Mouse (Mus musculus) forebrain, embryonic 14.5 days (tissue): ENCODE measurements at regions not wholly inside any gene's neighbourhood (a gene's known extent, or its start where the extent isn't known, plus 50 kb on each side); places are given as distances from the start of the nearest gene placed in this dataset.

ENCODE experiments used
- ATAC-seq: fragments of 200-750 bp; cut with Nextera tagmentation; 2 replicates; pipeline ENCODE4 v1.8.0; 2017; ENCODE audit warnings: mild to moderate bottlenecking, moderate library complexity
- DNase-seq: peaks from one replicate; pipeline ENCODE4 v3.0.0-alpha.2; 2015; ENCODE audit warnings: low spot score
- H3K27ac ChIP-seq: fragments of 300-500 bp; sonication (generic); 2 replicates; pipeline ENCODE4 v1.5.1; 2014; ENCODE audit warnings: low read depth, mild to moderate bottlenecking, control low read depth, low read length, moderate library complexity
- H3K27me3 ChIP-seq: fragments of 300-500 bp; sonication (generic); replicated peaks from 2 replicates; pipeline ENCODE4 v1.6.1; 2014; ENCODE audit warnings: low read length, control low read depth, mixed read lengths; ENCODE audit not compliant: control insufficient read depth, insufficient read depth
- H3K36me3 ChIP-seq: fragments of 300-500 bp; sonication (generic); 2 replicates; pipeline ENCODE4 v1.6.1; 2014; ENCODE audit warnings: low read length, control low read depth; ENCODE audit not compliant: control insufficient read depth, insufficient read depth
- H3K4me1 ChIP-seq: fragments of 300-500 bp; sonication (generic); 2 replicates; pipeline ENCODE4 v1.6.1; 2014; ENCODE audit warnings: antibody characterized with exemption, low read length, control low read depth; ENCODE audit not compliant: control insufficient read depth, insufficient read depth
- H3K4me2 ChIP-seq: fragments of 300-500 bp; sonication (generic); 2 replicates; pipeline ENCODE4 v1.6.1; 2014; ENCODE audit warnings: mild to moderate bottlenecking, control low read depth, low read length
- H3K4me3 ChIP-seq: fragments of 300-500 bp; sonication (generic); 2 replicates; pipeline ENCODE4 v1.5.1; 2014; ENCODE audit warnings: low read depth, low read length, control low read depth
- H3K9ac ChIP-seq: fragments of 300-500 bp; sonication (generic); 2 replicates; pipeline ENCODE4 v1.6.1; 2014; ENCODE audit warnings: mild to moderate bottlenecking, low read length, control low read depth, moderate library complexity
- H3K9me3 ChIP-seq: fragments of 300-500 bp; sonication (generic); replicated peaks from 2 replicates; pipeline ENCODE4 v1.6.1; 2016; ENCODE audit warnings: low read length, control low read depth, mixed read lengths; ENCODE audit not compliant: control insufficient read depth
- WGBS: fragments of 180-500 bp; shearing (Covaris S2); extraction: QIAGEN DNeasy Blood & Tissue Kit; methylation state at CpG from one replicate; pipeline ENCODE4 v1.1.7; 2014; 5-methylcytosine and 5-hydroxymethylcytosine counted together

DNA sequence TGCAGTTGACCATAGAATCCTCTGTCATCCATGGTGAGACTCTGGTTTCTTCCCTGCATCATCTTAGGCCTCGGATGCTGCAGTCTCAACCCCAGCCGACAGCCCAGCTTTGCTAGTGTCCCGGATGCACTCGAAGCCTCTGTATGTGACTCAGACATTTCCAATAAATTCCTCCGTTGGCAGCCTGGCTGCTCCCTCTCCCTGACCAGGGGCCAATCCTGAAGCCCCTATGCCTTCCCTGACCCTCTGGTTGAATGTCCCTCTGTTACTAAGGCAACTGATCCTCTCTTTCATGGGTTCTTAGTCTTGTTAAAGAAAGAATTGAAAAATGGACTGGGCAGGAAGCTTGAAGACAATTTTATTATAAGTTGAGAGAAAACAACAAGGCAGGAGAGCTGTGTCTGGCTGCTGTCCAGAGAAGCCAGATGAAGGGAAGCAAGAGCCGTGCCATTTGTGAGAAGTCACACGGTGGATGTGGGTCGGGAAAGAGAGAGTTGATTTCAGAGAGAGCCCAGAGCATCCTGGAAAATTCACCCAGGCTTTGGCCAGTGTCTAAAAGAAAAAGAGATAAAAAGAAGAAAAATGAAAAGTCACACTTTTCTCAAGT is 131.2 kb downstream of the Matn1 start:
- H3K27me3 ChIP-seq = no peaks in the 10 kb centered on the region
- peaks cover 9% of the 10 kb centered on the region; the same call in 1 of the 2 replicates for H3K4me1 ChIP-seq
- H3K9ac ChIP-seq = no peak overlapping the region
- H3K27ac ChIP-seq = no peak overlapping the region
- DNase-seq (no peak), ATAC-seq (no peak)
- no peak overlapping the region for H3K4me3 ChIP-seq
- H3K4me2 ChIP-seq = no peak overlapping the region
- 23% methylated on average over 8 of the region's 8 CpGs for WGBS
- no peaks in the 10 kb centered on the region for H3K36me3 ChIP-seq
- no peaks in the 10 kb centered on the region for H3K9me3 ChIP-seq

DNA sequence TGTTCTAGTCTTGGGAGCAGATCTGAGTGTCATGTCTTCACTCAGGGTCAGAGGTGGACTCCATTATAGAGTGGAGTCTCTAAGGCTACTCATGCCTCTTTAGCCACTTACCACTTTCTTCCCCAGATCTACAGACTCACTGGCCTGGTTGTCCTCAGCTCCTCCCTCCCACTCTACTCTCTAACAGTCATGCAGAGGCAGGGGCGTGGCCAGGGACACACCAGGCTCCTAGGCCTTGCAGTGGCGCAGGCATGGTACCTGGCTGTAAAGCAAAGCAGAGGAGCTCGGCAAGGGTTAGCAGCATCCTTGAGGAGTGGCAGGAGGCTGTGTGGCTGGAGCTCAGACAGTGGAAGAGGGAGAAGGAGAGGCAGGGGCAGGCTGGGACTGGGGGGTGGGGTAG is 132.4 kb downstream of the Matn1 start:
- no peak overlapping the region for H3K4me2 ChIP-seq
- WGBS = 76% methylated on average over 3 of the region's 3 CpGs
- no peak for ATAC-seq

DNA sequence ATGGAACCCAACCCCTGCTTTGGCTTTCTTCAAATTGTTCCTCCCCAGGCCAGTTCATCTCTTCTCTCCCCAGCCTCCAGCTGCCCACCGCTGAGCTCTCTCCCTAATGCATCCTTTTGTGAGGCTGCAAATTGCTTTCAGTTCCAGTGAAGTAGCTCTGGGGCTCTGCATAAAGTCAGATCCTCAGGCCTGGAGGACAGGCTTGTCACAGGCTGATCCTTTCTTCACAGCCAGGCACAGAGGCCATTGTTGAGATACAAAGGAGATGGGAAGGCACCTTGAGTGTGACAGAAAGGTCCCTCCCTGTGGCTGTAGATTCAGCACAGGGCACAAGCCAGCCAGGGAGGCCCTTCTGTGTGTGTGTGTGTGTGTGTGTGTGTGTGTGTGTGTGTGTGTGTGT is 135.9 kb downstream of the Matn1 start:
- Histone ChIP-seq H3K36me3 (no peaks in the 10 kb centered on the region), H3K9ac (0 out of 2 replicates have a peak overlapping the region, but pooled peaks have one; percentile 14), H3K4me1 (peaks cover 16% of the 10 kb centered on the region; the same call in 1 of the 2 replicates), H3K27ac (peak overlapping the region; percentile 59; the same call in 1 of the 2 replicates), H3K27me3 (no peaks in the 10 kb centered on the region), H3K4me3 (no peak overlapping the region), H3K4me2 (no peak overlapping the region), H3K9me3 (no peaks in the 10 kb centered on the region)
- WGBS = 0% methylated on average over 1 of the region's 1 CpGs
- peak; percentile 30; the same call in 1 of the 2 replicates for ATAC-seq
- DNase-seq = peak; percentile 33

More for the DNA sequence above, 132.4 kb downstream of the Matn1 start:
- no peak overlapping the region for H3K27ac ChIP-seq
- no peaks in the 10 kb centered on the region for H3K36me3 ChIP-seq
- DNase-seq = no peak
- H3K9ac ChIP-seq = no peak overlapping the region
- H3K4me3 ChIP-seq = no peak overlapping the region
- no peaks in the 10 kb centered on the region for H3K9me3 ChIP-seq
- H3K27me3 ChIP-seq = no peaks in the 10 kb centered on the region
- peaks cover 11% of the 10 kb centered on the region; the same call in 1 of the 2 replicates for H3K4me1 ChIP-seq

DNA sequence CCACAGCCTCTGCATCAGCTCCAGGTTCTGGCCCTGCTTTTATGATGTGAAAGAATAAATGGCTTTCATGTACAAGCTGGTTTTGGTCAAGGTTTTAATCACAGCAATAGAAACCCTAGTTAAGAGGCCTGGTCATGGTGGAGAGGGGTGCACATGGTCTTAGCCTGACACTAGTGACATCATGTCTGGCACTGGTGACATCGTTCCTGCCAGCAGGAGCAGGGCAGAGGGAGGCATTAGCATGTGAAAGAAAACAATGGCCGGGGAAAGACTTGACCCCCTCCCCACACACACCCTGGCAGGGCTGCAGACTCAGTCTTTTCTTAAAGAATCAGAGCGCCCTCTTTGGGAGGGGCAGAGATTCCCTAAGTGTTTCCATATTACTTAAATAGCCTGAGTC is 139.2 kb downstream of the Matn1 start:
- Histone ChIP-seq H3K9me3 (no peaks in the 10 kb centered on the region), H3K36me3 (no peaks in the 10 kb centered on the region), H3K27me3 (no peaks in the 10 kb centered on the region), H3K4me2 (no peak overlapping the region), H3K9ac (no peak overlapping the region), H3K27ac (no peak overlapping the region; the same call in 1 of the 2 replicates), H3K4me3 (no peak overlapping the region), H3K4me1 (peaks cover 16% of the 10 kb centered on the region; the same call in 1 of the 2 replicates)
- WGBS = 28% methylated on average over 3 of the region's 3 CpGs
- ATAC-seq = peak; percentile 83
- DNase-seq = peak; percentile 77

DNA sequence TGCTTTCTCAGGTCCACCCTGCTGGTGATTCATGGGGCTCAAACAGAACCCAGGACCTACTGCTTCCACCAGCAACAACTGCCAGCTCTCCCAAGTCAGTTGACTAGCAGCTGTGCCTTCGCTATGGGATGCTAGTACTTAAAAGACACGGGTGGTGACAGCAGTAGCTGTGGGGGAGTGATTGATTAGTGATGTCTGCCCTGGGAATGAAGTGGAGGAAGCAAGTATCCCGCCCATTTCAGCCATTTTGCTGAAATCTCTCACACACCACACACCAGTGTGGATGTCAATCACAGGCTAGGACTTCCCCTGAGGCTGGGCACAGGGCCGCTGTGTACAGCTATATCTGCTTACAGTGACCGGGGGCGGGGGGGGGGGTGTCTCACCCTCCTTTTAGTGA is 153.2 kb downstream of the Matn1 start:
- WGBS = 70% methylated on average over 6 of the region's 6 CpGs
- ATAC-seq = no peak
- Histone ChIP-seq H3K27me3 (no peaks in the 10 kb centered on the region), H3K4me1 (peaks cover 4% of the 10 kb centered on the region; the same call in 1 of the 2 replicates), H3K4me2 (no peak overlapping the region), H3K9me3 (no peaks in the 10 kb centered on the region), H3K36me3 (no peaks in the 10 kb centered on the region), H3K4me3 (no peak overlapping the region), H3K9ac (no peak overlapping the region), H3K27ac (no peak overlapping the region)
- DNase-seq = no peak

DNA sequence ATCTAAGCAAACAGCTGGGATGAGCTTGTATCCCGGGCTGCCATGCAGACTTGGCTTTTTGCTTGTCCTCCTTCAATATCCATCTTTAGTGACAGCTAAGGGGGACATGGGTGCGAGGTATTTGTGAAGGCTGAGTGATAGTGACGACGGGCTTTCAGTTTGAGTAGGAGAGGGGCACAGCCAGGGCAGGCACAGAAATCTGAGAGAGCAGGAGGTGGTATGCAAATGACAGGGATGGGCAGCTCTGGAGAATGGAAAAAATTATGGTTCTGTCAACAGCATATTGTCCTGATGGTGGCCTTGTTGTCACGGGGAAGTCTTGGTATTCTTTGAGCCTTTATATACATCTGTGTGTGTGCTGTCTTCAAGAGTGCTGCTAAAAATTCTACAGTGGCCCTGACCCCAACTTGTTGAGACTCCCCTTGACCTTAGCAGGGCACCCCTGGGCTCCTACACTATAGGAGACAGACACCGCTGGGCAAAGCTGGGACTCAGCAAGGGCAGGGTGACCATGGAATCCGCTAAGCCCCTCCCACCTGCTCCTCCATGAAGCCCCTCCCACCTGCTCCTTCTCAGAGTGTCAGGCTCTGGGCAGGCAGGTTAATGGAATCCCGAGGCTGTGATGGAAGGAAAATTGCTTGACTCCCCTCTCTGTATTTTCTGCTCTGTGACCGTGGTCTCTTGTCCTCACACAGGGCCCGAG is 156.1 kb downstream of the Matn1 start:
- DNase-seq = no peak
- no peak overlapping the region for H3K27ac ChIP-seq
- no peaks in the 10 kb centered on the region for H3K9me3 ChIP-seq
- peak overlapping the region; percentile 37; the same call in 1 of the 2 replicates for H3K9ac ChIP-seq
- H3K4me3 ChIP-seq = no peak overlapping the region
- H3K36me3 ChIP-seq = no peaks in the 10 kb centered on the region
- ATAC-seq = 0 out of 2 replicates have a peak, but pooled peaks have one; percentile 42
- 45% methylated on average over 10 of the region's 10 CpGs for WGBS
- peak overlapping the region; percentile 30; the same call in 1 of the 2 replicates for H3K4me2 ChIP-seq
- no peaks in the 10 kb centered on the region for H3K27me3 ChIP-seq
- H3K4me1 ChIP-seq = peaks cover 4% of the 10 kb centered on the region; the same call in 1 of the 2 replicates

DNA sequence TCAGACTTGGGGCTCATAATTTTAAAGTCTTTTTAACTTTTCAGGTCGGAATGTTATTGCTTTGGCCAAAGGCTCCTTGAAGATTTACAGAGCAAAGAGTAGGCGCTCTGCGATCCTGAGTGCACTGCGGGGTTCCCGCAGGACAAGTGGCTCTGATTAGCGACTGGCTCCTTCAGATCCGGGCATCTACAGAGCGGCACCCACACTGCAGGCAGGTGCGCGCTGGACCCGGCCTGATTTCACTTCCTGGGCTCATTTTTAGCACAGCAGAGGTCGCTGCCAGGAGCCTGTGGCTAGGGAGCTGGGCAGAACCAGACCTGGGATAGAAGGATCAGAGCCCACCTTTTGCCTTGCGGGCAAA is 156.6 kb downstream of the Matn1 start:
- Histone ChIP-seq H3K27ac (no peak overlapping the region), H3K4me3 (no peak overlapping the region), H3K36me3 (no peaks in the 10 kb centered on the region), H3K4me2 (peak overlapping the region; percentile 30; the same call in 1 of the 2 replicates), H3K9ac (peak overlapping the region; percentile 37; the same call in 1 of the 2 replicates), H3K9me3 (no peaks in the 10 kb centered on the region), H3K27me3 (no peaks in the 10 kb centered on the region), H3K4me1 (peaks cover 4% of the 10 kb centered on the region; the same call in 1 of the 2 replicates)
- WGBS = 16% methylated on average over 13 of the region's 13 CpGs
- ATAC-seq (no peak), DNase-seq (no peak)

DNA sequence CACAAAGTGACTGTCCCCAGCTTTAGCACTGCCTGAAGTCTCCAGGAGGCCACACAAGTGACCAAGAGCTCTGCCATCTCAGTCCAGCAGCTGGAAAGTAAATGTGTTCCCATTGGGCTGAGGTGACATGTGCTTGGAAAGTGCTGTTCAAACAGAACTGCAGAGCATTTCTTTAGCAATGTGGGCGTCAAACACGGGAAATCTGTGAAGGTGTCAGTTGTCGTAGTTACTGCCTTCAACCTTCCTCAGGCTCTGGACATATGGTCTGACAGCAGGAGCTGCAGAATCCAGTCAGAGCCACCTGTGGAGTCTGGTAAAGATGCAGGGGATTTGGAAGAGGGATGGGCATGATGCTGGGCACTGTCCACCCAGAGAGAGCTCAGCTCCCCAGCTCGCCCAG is 158.0 kb downstream of the Matn1 start:
- no peaks in the 10 kb centered on the region for H3K27me3 ChIP-seq
- no peak overlapping the region for H3K4me2 ChIP-seq
- no peak overlapping the region for H3K4me3 ChIP-seq
- 77% methylated on average over 4 of the region's 4 CpGs for WGBS
- no peak overlapping the region for H3K9ac ChIP-seq
- no peaks in the 10 kb centered on the region for H3K36me3 ChIP-seq
- H3K4me1 ChIP-seq = peaks cover 6% of the 10 kb centered on the region
- DNase-seq (no peak), ATAC-seq (no peak)
- H3K27ac ChIP-seq = no peak overlapping the region
- H3K9me3 ChIP-seq = no peaks in the 10 kb centered on the region
